Mouse (Mus musculus) intestine, embryonic 16.5 days (tissue): ENCODE data around the gene Syt1. TPM values are rescaled to one million over a fixed set of nuclear protein-coding genes. Genes with fewer than 3 reads are reported as not detected.

ENCODE experiments used
- ATAC-seq: fragments of 200-750 bp; cut with Nextera tagmentation; 2 replicates; pipeline ENCODE4 v1.8.0; 2017; ENCODE audit warnings: moderate TSS enrichment, moderate library complexity
- H3K27ac ChIP-seq: fragments of 300-500 bp; sonication (generic); 2 replicates; pipeline ENCODE4 v1.5.1; 2014; ENCODE audit warnings: mild to moderate bottlenecking, low read length
- H3K27me3 ChIP-seq: fragments of 300-500 bp; sonication (generic); replicated peaks from 2 replicates; pipeline ENCODE4 v1.6.1; 2014; ENCODE audit warnings: low read length, control low read depth, mixed read lengths; ENCODE audit not compliant: control insufficient read depth, insufficient read depth
- H3K36me3 ChIP-seq: fragments of 300-500 bp; sonication (generic); 2 replicates; pipeline ENCODE4 v1.6.1; 2014; ENCODE audit warnings: low read length, control low read depth; ENCODE audit not compliant: control insufficient read depth, insufficient read depth
- H3K4me1 ChIP-seq: fragments of 300-500 bp; sonication (generic); 2 replicates; pipeline ENCODE4 v1.6.1; 2014; ENCODE audit warnings: low read length, control low read depth, mixed read lengths; ENCODE audit not compliant: control insufficient read depth, insufficient read depth
- H3K4me2 ChIP-seq: fragments of 300-500 bp; sonication (generic); 2 replicates; pipeline ENCODE4 v1.6.1; 2014; ENCODE audit warnings: low read depth, low read length, control low read depth
- H3K4me3 ChIP-seq: fragments of 300-500 bp; sonication (generic); 2 replicates; pipeline ENCODE4 v1.5.1; 2014; ENCODE audit warnings: mild to moderate bottlenecking, low read length
- H3K9ac ChIP-seq: fragments of 300-500 bp; sonication (generic); 2 replicates; pipeline ENCODE4 v1.6.1; 2014; ENCODE audit warnings: low read depth, low read length
- H3K9me3 ChIP-seq: fragments of 300-500 bp; sonication (generic); 2 replicates; pipeline ENCODE4 v1.6.1; 2016; ENCODE audit warnings: low read length, control low read depth; ENCODE audit not compliant: control insufficient read depth
- WGBS: fragments of 180-500 bp; shearing (Covaris S2); extraction: QIAGEN DNeasy Blood & Tissue Kit; methylation state at CpG from one replicate; pipeline ENCODE4 v1.1.7; 2014; 5-methylcytosine and 5-hydroxymethylcytosine counted together
- polyA plus RNA-seq: library from polyadenylated mRNA; unstranded; fragments of >200 nt; fragmentation: Nextera tagmentation; extraction: Ambion mirVana; gene quantifications from 2 replicates; pipeline ENCODE4 v1.2.1, GENCODE M21; 2015

Gene Syt1
- polyA plus RNA-seq, 1 experiment from 2014 or later: 6.9 TPM

- Histone ChIP-seq H3K9ac (no peak overlapping the region), H3K4me2 (no peak overlapping the region), H3K27ac (no peak overlapping the region), H3K9me3 (no peaks in the 10 kb centered on the region), H3K4me1 (no peaks in the 10 kb centered on the region), H3K36me3 (no peaks in the 10 kb centered on the region), H3K27me3 (no peaks in the 10 kb centered on the region), H3K4me3 (no peak overlapping the region)
- 87% methylated on average over 1 of the region's 1 CpGs for WGBS
- ATAC-seq: no peak
These were observed 118.3 kb downstream of the Syt1 start for GRCm38 (mm10) chr10:108892441-108892840.

DNA sequence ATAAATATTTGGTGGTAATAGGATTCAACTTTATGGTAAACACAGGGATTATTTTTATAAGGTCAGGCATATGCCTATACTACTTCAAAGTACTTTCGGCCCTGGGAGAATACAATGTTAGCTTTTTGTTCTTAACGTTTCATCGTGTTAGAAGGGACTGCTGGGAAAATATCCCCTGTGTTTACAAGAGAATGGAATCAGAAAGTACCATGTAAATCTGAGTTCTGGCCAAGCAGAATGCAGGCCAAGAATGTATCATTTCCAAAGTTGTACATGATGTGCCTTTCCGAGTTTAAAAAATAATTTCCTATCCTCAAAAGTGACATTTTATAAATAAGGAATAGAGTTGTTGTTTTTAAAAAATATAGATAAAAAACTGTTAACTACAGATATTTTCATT lies 121.7 kb downstream of the Syt1 start:
- Histone ChIP-seq H3K27me3 (no peaks in the 10 kb centered on the region), H3K9ac (no peak overlapping the region), H3K4me2 (no peak overlapping the region), H3K36me3 (no peaks in the 10 kb centered on the region), H3K9me3 (no peaks in the 10 kb centered on the region), H3K4me1 (no peaks in the 10 kb centered on the region), H3K27ac (no peak overlapping the region), H3K4me3 (no peak overlapping the region)
- ATAC-seq: no peak
- 64% methylated on average over 4 of the region's 4 CpGs for WGBS

DNA sequence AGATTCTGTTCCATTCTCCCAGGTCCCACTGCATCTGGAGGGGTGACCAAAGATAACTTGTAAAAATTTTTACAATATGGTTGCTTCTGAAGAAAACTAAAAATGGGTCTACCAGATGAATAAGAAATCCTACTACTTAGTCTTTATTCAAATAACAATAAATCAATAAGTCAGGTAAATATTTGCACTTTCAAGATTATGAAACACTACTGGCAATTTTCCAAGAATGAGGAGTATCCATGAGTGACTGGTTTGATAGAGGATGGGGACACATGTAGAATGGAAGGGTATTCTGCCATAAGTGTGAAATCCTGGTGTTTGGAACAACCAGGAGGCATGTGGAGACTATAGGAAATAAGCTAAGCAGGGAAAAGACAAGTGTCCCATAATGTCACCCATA lies 124.0 kb downstream of the Syt1 start:
- Histone ChIP-seq H3K4me3 (no peak overlapping the region), H3K9ac (no peak overlapping the region), H3K36me3 (no peaks in the 10 kb centered on the region), H3K27ac (no peak overlapping the region), H3K4me2 (no peak overlapping the region), H3K27me3 (no peaks in the 10 kb centered on the region), H3K4me1 (no peaks in the 10 kb centered on the region), H3K9me3 (no peaks in the 10 kb centered on the region)
- no peak for ATAC-seq

- 93% methylated on average over 1 of the region's 1 CpGs for WGBS
- H3K9me3 ChIP-seq: no peaks in the 10 kb centered on the region
- no peaks in the 10 kb centered on the region for H3K27me3 ChIP-seq
- no peaks in the 10 kb centered on the region for H3K4me1 ChIP-seq
- no peak for ATAC-seq
- no peak overlapping the region for H3K27ac ChIP-seq
- no peak overlapping the region for H3K4me2 ChIP-seq
- no peak overlapping the region for H3K9ac ChIP-seq
- H3K4me3 ChIP-seq: no peak overlapping the region
- no peaks in the 10 kb centered on the region for H3K36me3 ChIP-seq
These were observed 125.0 kb downstream of the Syt1 start for GRCm38 (mm10) chr10:108885769-108886168.

DNA sequence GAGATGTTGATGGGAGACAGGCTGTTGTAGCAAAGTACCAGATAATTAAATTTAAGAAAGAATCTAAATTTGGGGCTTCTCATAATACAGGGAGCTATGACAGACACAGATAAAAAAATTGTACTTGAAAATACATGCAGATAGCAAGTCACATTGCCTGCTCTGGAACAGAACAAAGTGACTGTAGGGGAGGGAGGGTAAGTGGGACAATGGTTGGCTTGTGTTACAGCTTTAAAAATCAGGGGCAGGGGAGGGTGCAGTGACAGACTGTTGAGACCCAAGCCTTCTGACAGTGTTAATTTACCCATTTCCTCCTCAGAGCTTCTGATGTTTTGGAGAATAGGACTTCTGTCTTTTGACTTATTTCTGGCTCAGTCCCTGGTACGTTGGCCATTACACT lies 126.3 kb downstream of the Syt1 start:
- H3K4me2 ChIP-seq: no peak overlapping the region
- H3K27me3 ChIP-seq: no peaks in the 10 kb centered on the region
- H3K36me3 ChIP-seq: no peaks in the 10 kb centered on the region
- no peak overlapping the region for H3K4me3 ChIP-seq
- H3K27ac ChIP-seq: no peak overlapping the region
- no peaks in the 10 kb centered on the region for H3K4me1 ChIP-seq
- WGBS: 89% methylated on average over 1 of the region's 1 CpGs
- no peaks in the 10 kb centered on the region for H3K9me3 ChIP-seq
- no peak for ATAC-seq
- no peak overlapping the region for H3K9ac ChIP-seq

DNA sequence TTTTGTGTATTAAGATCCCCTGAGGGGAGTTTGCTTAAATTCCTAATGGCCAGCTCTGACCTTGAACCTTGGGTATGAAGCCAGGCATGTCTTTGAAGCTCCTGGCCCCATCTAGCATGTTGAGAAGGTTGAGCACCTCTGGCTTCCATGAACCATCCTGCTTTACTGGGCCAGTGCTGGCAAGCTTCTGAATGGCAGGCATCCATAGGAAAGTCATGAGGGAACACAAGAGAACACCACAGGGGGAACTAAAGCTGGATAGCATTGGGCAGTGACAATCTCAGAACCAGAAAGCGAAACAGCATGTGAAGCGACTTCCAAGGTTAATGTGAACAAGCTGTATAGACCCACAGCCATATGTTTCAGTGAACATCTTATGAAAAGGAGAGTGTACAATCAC lies 130.4 kb downstream of the Syt1 start:
- 94% methylated on average over 2 of the region's 2 CpGs for WGBS
- H3K36me3 ChIP-seq: no peaks in the 10 kb centered on the region
- H3K9ac ChIP-seq: no peak overlapping the region
- ATAC-seq: no peak
- no peak overlapping the region for H3K4me3 ChIP-seq
- no peak overlapping the region for H3K27ac ChIP-seq
- H3K27me3 ChIP-seq: no peaks in the 10 kb centered on the region
- H3K9me3 ChIP-seq: no peaks in the 10 kb centered on the region
- no peaks in the 10 kb centered on the region for H3K4me1 ChIP-seq
- H3K4me2 ChIP-seq: no peak overlapping the region

DNA sequence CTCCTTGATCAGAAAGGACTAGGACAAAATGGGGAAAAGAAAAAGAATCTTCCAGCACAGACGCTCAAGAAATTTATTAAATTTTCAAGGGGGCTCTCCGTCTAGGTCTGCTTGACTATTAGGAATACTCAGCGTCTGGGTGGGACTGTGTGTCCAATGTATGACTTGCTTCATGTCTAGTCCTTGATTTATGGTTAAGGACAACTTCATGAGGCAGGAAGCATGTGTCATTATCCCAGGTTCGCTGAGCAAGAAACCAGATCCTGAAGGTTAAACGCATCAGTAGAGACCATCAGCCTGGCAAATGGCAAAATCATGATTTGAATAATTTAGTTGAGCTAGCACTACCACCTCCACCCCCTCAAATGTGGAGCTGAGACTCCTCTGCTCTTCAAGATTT lies 135.1 kb downstream of the Syt1 start:
- no peak for ATAC-seq
- Histone ChIP-seq H3K9ac (no peak overlapping the region), H3K27ac (no peak overlapping the region), H3K4me3 (no peak overlapping the region), H3K4me1 (no peaks in the 10 kb centered on the region), H3K9me3 (no peaks in the 10 kb centered on the region), H3K4me2 (no peak overlapping the region), H3K27me3 (no peaks in the 10 kb centered on the region), H3K36me3 (no peaks in the 10 kb centered on the region)
- WGBS: 77% methylated on average over 5 of the region's 5 CpGs

- 50% methylated on average over 4 of the region's 4 CpGs for WGBS
These were observed 136.1 kb downstream of the Syt1 start for GRCm38 (mm10) chr10:108874687-108875086.

GRCm38 (mm10) chr10:108872359-108872758 lies 138.4 kb downstream of the Syt1 start:
- no peaks in the 10 kb centered on the region for H3K4me1 ChIP-seq
- no peak overlapping the region for H3K4me3 ChIP-seq
- H3K9me3 ChIP-seq: no peaks in the 10 kb centered on the region
- H3K36me3 ChIP-seq: no peaks in the 10 kb centered on the region
- no peak overlapping the region for H3K4me2 ChIP-seq
- no peak overlapping the region for H3K9ac ChIP-seq
- no peaks in the 10 kb centered on the region for H3K27me3 ChIP-seq
- no peak overlapping the region for H3K27ac ChIP-seq
- no peak for ATAC-seq
- WGBS: 88% methylated on average over 6 of the region's 6 CpGs

More at GRCm38 (mm10) chr10:108874687-108875086, 136.1 kb downstream of the Syt1 start:
- Histone ChIP-seq H3K27me3 (no peaks in the 10 kb centered on the region), H3K4me1 (no peaks in the 10 kb centered on the region), H3K27ac (no peak overlapping the region), H3K9ac (no peak overlapping the region), H3K4me2 (no peak overlapping the region), H3K36me3 (no peaks in the 10 kb centered on the region), H3K9me3 (no peaks in the 10 kb centered on the region), H3K4me3 (no peak overlapping the region)
- no peak for ATAC-seq

GRCm38 (mm10) chr10:108870586-108870985 lies 140.2 kb downstream of the Syt1 start:
- H3K4me1 ChIP-seq: no peaks in the 10 kb centered on the region
- H3K4me2 ChIP-seq: no peak overlapping the region
- H3K36me3 ChIP-seq: no peaks in the 10 kb centered on the region
- H3K27ac ChIP-seq: no peak overlapping the region
- no peaks in the 10 kb centered on the region for H3K9me3 ChIP-seq
- no peak overlapping the region for H3K4me3 ChIP-seq
- no peak overlapping the region for H3K9ac ChIP-seq
- H3K27me3 ChIP-seq: no peaks in the 10 kb centered on the region
- ATAC-seq: no peak
- WGBS: 82% methylated on average over 4 of the region's 4 CpGs
